Mouse (Mus musculus): ENCODE data around the gene Mapkapk3. TPM values are rescaled to one million over a fixed set of nuclear protein-coding genes. Genes with fewer than 3 reads are reported as not detected.

The Mapkapk3 gene
- polyA plus RNA-seq, 1 experiment from 2014 or later = 17.8 TPM

DNA sequence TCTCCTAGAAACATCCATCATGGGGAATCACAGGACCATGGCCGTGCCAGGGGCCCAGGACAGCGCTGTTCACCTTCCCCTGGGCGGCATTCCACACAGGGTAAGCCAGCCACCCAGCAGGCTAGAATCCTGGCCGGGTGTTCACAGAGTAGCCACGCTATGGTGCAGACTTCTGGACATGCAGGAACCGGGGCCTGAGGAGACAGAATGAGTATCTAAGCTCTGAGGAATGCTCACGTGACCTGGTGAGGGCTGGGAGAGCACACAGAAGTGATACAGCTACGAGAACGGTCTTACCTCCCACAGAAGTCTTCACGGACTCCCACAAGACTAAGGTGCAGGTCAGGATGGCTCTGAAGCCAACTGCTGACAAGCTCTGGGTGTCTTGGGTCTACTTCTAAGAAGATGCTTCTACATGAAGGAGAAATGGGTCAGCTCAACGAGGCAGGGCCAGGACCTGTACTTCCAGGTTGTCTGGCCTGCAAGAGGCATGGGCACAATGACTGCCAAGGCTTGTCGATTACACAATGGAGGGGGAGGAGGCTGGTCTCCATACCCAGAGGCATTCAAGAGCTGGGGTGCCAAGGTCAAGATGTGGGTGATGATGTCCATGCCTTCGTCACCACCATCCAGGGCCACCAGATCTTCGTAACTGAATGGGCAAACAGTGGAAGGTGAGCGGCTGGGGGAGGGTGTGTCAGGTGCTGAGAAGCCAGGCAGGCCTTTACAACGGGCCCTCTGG is 38.4 kb upstream of the Mapkapk3 start:
- Histone ChIP-seq H3K4me2 (ENCODE audit: low read depth, low read length) (no peak overlapping the region), H3K27me3 (ENCODE audit: control insufficient read depth, insufficient read depth, low read depth, low read length) (no peaks in the 10 kb centered on the region), H3K4me3 (ENCODE audit: low read length) (no peak overlapping the region), H3K36me3 (ENCODE audit: control insufficient read depth, insufficient read depth, low read length) (peaks cover 3% of the 10 kb centered on the region; the same call in 1 of the 2 replicates), H3K4me1 (replicated peaks; ENCODE audit: control insufficient read depth, insufficient read depth, low read length) (no peaks in the 10 kb centered on the region; the same call in 1 of the 2 replicates), H3K9me3 (ENCODE audit: control insufficient read depth, low read length) (no peaks in the 10 kb centered on the region), H3K27ac (ENCODE audit: low read length) (no peak overlapping the region), H3K9ac (ENCODE audit: low read length) (no peak overlapping the region)
- no peak for ATAC-seq (ENCODE audit: low read depth)
- WGBS = 78% methylated on average over 16 of the region's 16 CpGs

- Histone ChIP-seq H3K27ac (ENCODE audit: low read length) (no peak overlapping the region), H3K4me1 (replicated peaks; ENCODE audit: control insufficient read depth, insufficient read depth, low read length) (peaks cover 6% of the 10 kb centered on the region)
- WGBS = 70% methylated on average over 7 of the region's 7 CpGs
These were observed 36.2 kb upstream of the Mapkapk3 start for GRCm38 (mm10) chr9:107325904-107326303.

GRCm38 (mm10) chr9:107324799-107325561 is 35.3 kb upstream of the Mapkapk3 start:
- Histone ChIP-seq H3K27me3 (ENCODE audit: control insufficient read depth, insufficient read depth, low read depth, low read length) (no peaks in the 10 kb centered on the region), H3K36me3 (ENCODE audit: control insufficient read depth, insufficient read depth, low read length) (no peaks in the 10 kb centered on the region), H3K4me3 (ENCODE audit: low read length) (no peak overlapping the region), H3K27ac (ENCODE audit: low read length) (no peak overlapping the region), H3K4me2 (ENCODE audit: low read depth, low read length) (no peak overlapping the region), H3K9ac (ENCODE audit: low read length) (no peak overlapping the region), H3K4me1 (replicated peaks; ENCODE audit: control insufficient read depth, insufficient read depth, low read length) (peaks cover 6% of the 10 kb centered on the region), H3K9me3 (ENCODE audit: control insufficient read depth, low read length) (no peaks in the 10 kb centered on the region)
- 74% methylated on average over 4 of the region's 4 CpGs for WGBS
- ATAC-seq (ENCODE audit: low read depth) = no peak

More at GRCm38 (mm10) chr9:107325904-107326303, 36.2 kb upstream of the Mapkapk3 start:
- Histone ChIP-seq H3K36me3 (ENCODE audit: control insufficient read depth, insufficient read depth, low read length) (no peaks in the 10 kb centered on the region), H3K9me3 (ENCODE audit: control insufficient read depth, low read length) (no peaks in the 10 kb centered on the region), H3K4me3 (ENCODE audit: low read length) (no peak overlapping the region), H3K27me3 (ENCODE audit: control insufficient read depth, insufficient read depth, low read depth, low read length) (no peaks in the 10 kb centered on the region), H3K4me2 (ENCODE audit: low read depth, low read length) (no peak overlapping the region), H3K9ac (ENCODE audit: low read length) (no peak overlapping the region)
- no peak for ATAC-seq (ENCODE audit: low read depth)

- Histone ChIP-seq H3K4me3 (ENCODE audit: low read length) (no peak overlapping the region), H3K9me3 (ENCODE audit: control insufficient read depth, low read length) (no peaks in the 10 kb centered on the region), H3K9ac (ENCODE audit: low read length) (no peak overlapping the region), H3K27me3 (ENCODE audit: control insufficient read depth, insufficient read depth, low read depth, low read length) (no peaks in the 10 kb centered on the region), H3K27ac (ENCODE audit: low read length) (no peak overlapping the region), H3K4me2 (ENCODE audit: low read depth, low read length) (no peak overlapping the region), H3K4me1 (replicated peaks; ENCODE audit: control insufficient read depth, insufficient read depth, low read length) (peaks cover 6% of the 10 kb centered on the region), H3K36me3 (ENCODE audit: control insufficient read depth, insufficient read depth, low read length) (no peaks in the 10 kb centered on the region)
- 47% methylated on average over 6 of the region's 6 CpGs for WGBS
- peak; percentile 28; the same call in 1 of the 2 replicates for ATAC-seq (ENCODE audit: low read depth)
These were observed 33.9 kb upstream of the Mapkapk3 start for GRCm38 (mm10) chr9:107323558-107323957.

GRCm38 (mm10) chr9:107322461-107323050 is 32.9 kb upstream of the Mapkapk3 start:
- 54% methylated on average over 8 of the region's 8 CpGs for WGBS
- no peak overlapping the region for H3K4me3 ChIP-seq (ENCODE audit: low read length)
- peak; percentile 67 for ATAC-seq (ENCODE audit: low read depth)
- H3K9me3 ChIP-seq (ENCODE audit: control insufficient read depth, low read length) = no peaks in the 10 kb centered on the region
- peaks cover 6% of the 10 kb centered on the region for H3K4me1 ChIP-seq (replicated peaks; ENCODE audit: control insufficient read depth, insufficient read depth, low read length)
- no peaks in the 10 kb centered on the region for H3K36me3 ChIP-seq (ENCODE audit: control insufficient read depth, insufficient read depth, low read length)
- peak overlapping the region; percentile 48 for H3K27ac ChIP-seq (ENCODE audit: low read length)
- no peak overlapping the region for H3K4me2 ChIP-seq (ENCODE audit: low read depth, low read length)
- no peaks in the 10 kb centered on the region for H3K27me3 ChIP-seq (ENCODE audit: control insufficient read depth, insufficient read depth, low read depth, low read length)
- no peak overlapping the region for H3K9ac ChIP-seq (ENCODE audit: low read length)

DNA sequence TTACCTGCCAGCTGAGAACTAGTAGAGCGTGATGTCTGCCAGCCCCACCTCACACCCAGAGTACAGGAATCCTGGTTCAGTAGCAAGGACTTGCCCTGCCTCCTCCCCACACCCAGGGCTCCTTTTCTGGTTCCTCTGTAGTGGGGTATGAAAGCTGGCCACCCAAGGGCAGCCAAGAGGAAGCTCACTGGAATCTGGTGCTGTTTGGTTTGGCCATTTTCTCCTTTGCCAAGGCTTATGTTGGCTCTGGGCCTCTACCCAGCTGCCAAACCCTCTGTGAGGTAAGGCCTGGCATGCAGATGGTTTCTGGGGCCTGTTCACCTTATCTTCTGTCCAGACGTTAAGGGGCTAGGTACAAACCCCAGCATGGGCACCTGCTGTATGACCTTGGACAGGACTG is 26.1 kb upstream of the Mapkapk3 start:
- ATAC-seq (ENCODE audit: low read depth) = 0 out of 2 replicates have a peak, but pooled peaks have one; percentile 31

DNA sequence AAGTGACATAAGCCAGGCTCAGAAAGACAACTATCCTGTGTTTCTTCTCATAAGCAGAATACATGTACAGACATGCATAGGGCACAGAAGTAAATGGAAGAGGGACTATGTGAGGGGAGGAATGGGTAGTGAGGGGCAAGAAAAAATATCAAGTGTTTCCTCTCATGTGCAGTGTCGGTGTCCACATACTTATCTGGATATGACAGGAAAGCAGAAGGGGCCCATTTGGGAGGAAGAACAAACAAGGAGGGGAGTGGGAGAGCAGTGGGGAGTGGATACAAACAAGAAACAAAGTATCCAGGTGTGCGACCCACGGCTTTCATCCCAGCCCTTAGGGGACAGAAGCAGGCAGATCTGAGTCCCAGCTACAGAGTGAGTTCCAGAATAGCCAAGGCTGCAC is 24.2 kb upstream of the Mapkapk3 start:
- Histone ChIP-seq H3K4me3 (ENCODE audit: low read length) (no peak overlapping the region), H3K4me1 (replicated peaks; ENCODE audit: control insufficient read depth, insufficient read depth, low read length) (0 out of 2 replicates have a peak, but pooled peaks cover 2% of the 10 kb centered on the region), H3K27me3 (ENCODE audit: control insufficient read depth, insufficient read depth, low read depth, low read length) (no peaks in the 10 kb centered on the region), H3K9ac (ENCODE audit: low read length) (no peak overlapping the region), H3K9me3 (ENCODE audit: control insufficient read depth, low read length) (no peaks in the 10 kb centered on the region), H3K36me3 (ENCODE audit: control insufficient read depth, insufficient read depth, low read length) (no peaks in the 10 kb centered on the region), H3K4me2 (ENCODE audit: low read depth, low read length) (no peak overlapping the region), H3K27ac (ENCODE audit: low read length) (no peak overlapping the region)
- 58% methylated on average over 3 of the region's 3 CpGs for WGBS
- ATAC-seq (ENCODE audit: low read depth) = no peak

More for the DNA sequence above, 26.1 kb upstream of the Mapkapk3 start:
- Histone ChIP-seq H3K9ac (ENCODE audit: low read length) (no peak overlapping the region), H3K4me1 (replicated peaks; ENCODE audit: control insufficient read depth, insufficient read depth, low read length) (0 out of 2 replicates have a peak, but pooled peaks cover 2% of the 10 kb centered on the region), H3K4me2 (ENCODE audit: low read depth, low read length) (no peak overlapping the region), H3K27me3 (ENCODE audit: control insufficient read depth, insufficient read depth, low read depth, low read length) (no peaks in the 10 kb centered on the region), H3K9me3 (ENCODE audit: control insufficient read depth, low read length) (no peaks in the 10 kb centered on the region), H3K4me3 (ENCODE audit: low read length) (no peak overlapping the region), H3K36me3 (ENCODE audit: control insufficient read depth, insufficient read depth, low read length) (no peaks in the 10 kb centered on the region), H3K27ac (ENCODE audit: low read length) (no peak overlapping the region; the same call in 1 of the 2 replicates)
- WGBS = 69% methylated on average over 2 of the region's 2 CpGs

DNA sequence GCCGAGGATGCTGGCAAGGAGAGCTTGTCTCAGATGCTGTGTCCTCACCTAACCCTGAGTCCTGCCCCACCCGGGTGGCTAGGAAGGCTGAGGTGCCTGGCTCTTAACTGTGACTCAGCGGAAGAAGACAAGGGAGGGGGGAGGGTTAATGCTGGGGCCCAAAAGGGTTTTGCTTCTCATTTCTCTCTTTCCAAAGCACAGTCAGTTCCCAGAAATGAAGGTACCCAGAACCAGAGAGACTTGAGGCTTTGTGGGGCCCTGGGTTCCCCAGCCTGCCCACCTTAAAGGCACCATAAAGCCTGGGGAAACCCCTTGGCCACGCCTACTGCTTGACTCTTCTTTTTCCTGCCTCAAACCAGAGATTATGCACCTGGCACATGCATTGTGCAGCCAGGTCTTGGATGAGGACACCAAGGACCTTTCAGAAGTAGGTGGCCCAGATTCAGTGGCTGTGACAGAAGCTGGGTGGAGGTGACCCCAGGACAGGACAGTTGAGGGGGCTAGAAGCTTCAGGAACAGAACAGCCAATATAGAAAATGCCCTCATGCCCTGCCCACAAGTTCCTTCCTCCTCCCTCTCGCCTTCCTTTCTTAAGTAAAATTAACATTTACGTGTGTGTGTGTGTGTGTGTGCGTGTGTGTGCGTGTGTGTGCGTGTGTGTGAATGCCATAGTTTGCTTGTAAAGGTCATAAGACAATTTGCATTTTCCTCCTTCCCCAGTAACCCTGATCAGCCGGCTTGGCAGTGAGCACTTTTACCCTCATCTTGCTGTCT is 23.3 kb upstream of the Mapkapk3 start:
- ATAC-seq (ENCODE audit: low read depth) = no peak
- H3K4me2 ChIP-seq (ENCODE audit: low read depth, low read length) = no peak overlapping the region
- no peak overlapping the region for H3K4me3 ChIP-seq (ENCODE audit: low read length)
- H3K9me3 ChIP-seq (ENCODE audit: control insufficient read depth, low read length) = no peaks in the 10 kb centered on the region
- no peaks in the 10 kb centered on the region for H3K36me3 ChIP-seq (ENCODE audit: control insufficient read depth, insufficient read depth, low read length)
- no peak overlapping the region for H3K9ac ChIP-seq (ENCODE audit: low read length)
- H3K27me3 ChIP-seq (ENCODE audit: control insufficient read depth, insufficient read depth, low read depth, low read length) = no peaks in the 10 kb centered on the region
- H3K27ac ChIP-seq (ENCODE audit: low read length) = no peak overlapping the region
- WGBS = 43% methylated on average over 10 of the region's 10 CpGs
- H3K4me1 ChIP-seq (replicated peaks; ENCODE audit: control insufficient read depth, insufficient read depth, low read length) = peaks cover 11% of the 10 kb centered on the region
